Mouse (Mus musculus): Measurements from ENCODE around the gene Tpcn2.

DNA sequence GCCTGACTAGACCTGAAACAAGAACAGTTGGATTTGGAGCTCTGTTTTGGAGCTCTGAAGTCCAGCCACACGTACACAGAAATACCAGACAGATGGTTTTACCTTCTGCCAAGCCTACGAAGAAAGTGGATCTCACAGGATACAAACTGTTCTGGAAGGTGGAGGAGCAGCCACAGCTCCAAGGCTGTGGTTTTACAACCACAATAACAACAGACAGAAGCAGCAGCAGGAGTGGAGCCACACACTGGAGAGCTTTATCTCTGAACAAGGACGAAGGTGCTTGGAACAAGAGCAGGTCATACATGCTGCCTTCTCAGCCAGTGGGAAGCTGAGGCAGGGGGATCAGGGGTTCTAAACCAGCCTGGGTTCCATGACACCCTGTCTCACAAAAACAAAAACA lies 35.7 kb upstream of the Tpcn2 start:
- no peak for TF ChIP-seq CTCF (conservative IDR thresholded peaks at IDR 0.05 in 1 of 2, IDR thresholded peaks at IDR 0.05 in 1 of 2; ENCODE audit: low read depth in 2 of 2, low read length in 2 of 2)
- TF ChIP-seq ZMIZ1 (IDR thresholded peaks at IDR 0.05; ENCODE audit: low read depth, low read length), result no peak
- TF ChIP-seq CHD1 (IDR thresholded peaks at IDR 0.05; ENCODE audit: low read depth, low read length), result no peak
- no peak for TF ChIP-seq HCFC1 (IDR thresholded peaks at IDR 0.05; ENCODE audit: low read depth, low read length)
- no peak for TF ChIP-seq ZNF384 (IDR thresholded peaks at IDR 0.05; ENCODE audit: low read depth, low read length)
- no peak for TF ChIP-seq MAFK (IDR thresholded peaks at IDR 0.05; ENCODE audit: insufficient replicate concordance, low read length)
- no peak for TF ChIP-seq USF1 (IDR thresholded peaks at IDR 0.05; ENCODE audit: low read depth, low read length)
- no peak for TF ChIP-seq EP300 (IDR thresholded peaks at IDR 0.05; ENCODE audit: low read length)
- TF ChIP-seq POLR2A (IDR thresholded peaks at IDR 0.05; ENCODE audit: low read depth, low read length), result no peak
- no peak for TF ChIP-seq TCF12 (IDR thresholded peaks at IDR 0.05; ENCODE audit: low read depth, low read length)
- TF ChIP-seq BHLHE40 (IDR thresholded peaks at IDR 0.05; ENCODE audit: low read depth, low read length), result no peak
- TF ChIP-seq JUND (conservative IDR thresholded peaks at IDR 0.05; ENCODE audit: low read depth, low read length), result no peak
- TF ChIP-seq MEF2A (IDR thresholded peaks at IDR 0.05; ENCODE audit: borderline replicate concordance, low read depth, low read length), result no peak

Measured in CH12.LX (cell line).